Mouse (Mus musculus) retina, adult 2 months (tissue): ENCODE data around the gene Plxnd1.

Experiments used
- DNase-seq: peaks from one replicate; pipeline ENCODE4 v3.0.0-alpha.2; 2012; ENCODE audit warnings: low read depth, low spot score

The Plxnd1 gene

DNA sequence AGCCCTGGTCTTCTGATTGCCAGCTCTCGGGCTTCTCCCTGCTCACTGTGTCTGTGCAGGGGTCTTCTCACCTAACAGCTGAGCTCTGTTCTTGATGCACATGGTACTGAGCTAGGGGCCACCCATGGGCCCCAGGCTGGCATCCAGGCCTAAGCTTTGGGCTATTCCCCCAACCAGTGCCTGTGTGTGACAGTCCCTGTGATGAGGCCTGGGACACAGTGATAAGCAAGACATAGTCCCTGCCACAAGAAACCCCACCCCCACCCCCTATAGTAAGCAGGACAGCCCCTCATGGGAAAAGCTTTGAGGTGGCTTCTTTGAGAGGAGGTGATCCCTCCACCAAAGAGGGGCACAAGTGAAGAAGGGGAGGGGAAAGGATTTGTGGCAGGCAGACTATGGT is 76.2 kb downstream of the Plxnd1 start:
- DNase-seq: no peak

DNA sequence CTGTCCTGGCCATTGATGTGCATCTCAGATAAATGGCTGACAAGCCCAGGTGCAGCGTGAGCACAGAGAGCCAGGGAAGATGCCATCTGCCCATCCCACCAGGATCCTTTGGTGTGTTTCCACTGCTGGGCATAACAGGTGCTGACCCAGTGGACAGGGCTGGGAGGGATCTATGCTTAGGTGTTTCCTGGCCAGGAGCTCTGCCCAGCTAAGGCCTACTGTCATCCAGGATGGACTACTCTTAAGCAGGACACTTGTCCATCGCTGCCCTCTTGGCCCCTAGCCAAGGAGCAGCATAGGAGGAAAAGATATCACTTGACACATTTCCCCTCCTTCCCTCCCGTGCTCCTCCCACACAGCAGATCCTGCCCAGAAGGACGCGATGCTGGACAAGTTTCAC is 78.2 kb downstream of the Plxnd1 start:
- DNase-seq: no peak

- DNase-seq: no peak
These were observed 79.0 kb downstream of the Plxnd1 start for GRCm38 (mm10) chr6:115915601-115916445.

DNA sequence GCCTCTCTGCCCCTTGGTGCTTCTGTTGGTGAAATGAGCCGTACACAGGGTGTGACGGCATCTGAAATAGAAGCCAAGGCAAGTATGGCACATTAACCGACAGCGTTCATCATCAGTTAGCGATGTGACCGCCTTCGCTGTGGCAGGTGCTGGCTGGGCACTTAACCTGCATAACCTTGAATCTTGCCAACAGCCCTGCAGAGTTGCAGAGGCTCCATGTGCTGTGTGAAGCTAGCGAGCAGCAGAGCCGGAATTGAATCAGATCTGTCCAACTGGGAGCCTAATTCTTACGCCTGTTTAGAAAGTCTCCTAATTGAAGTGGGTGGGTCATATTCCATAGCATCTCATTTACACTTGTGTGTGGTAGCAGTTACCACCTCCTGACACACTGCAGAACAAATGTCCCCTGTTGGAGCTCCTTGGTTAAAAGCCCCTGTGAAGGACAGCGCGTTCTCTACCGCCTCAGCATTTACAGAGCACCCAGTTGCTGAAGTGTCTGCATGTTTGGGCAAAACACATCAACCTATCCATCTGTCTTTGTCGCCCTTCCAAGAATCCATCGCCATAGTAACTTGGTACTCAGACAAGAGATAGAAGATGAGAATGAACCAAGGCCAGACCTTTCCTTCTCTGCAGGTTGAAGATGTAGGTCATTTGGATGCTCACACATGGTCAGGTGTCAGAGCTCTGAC is 80.1 kb downstream of the Plxnd1 start:
- DNase-seq: no peak

DNA sequence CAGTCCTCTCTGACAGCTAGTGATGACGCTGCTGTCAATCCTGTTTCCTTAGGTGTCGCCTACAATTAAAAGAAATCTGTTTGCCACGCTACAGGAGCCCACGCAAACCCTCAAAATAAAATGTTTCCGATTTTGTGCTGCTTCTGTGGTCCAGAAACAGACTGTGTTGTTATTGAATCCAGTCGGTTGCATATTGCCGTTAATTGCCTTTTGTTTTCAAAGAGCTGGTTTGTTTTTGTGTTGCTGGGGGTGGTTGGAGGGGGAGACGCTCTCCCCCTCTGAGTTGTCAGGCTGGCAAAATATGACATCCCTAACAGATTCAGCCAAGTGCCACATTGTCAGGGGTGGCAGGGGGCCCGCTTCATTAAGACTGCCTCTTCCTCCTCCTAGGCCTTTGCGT is 81.3 kb downstream of the Plxnd1 start:
- no peak for DNase-seq

- DNase-seq: no peak
These were observed 83.0 kb downstream of the Plxnd1 start for GRCm38 (mm10) chr6:115911763-115912162.

DNA sequence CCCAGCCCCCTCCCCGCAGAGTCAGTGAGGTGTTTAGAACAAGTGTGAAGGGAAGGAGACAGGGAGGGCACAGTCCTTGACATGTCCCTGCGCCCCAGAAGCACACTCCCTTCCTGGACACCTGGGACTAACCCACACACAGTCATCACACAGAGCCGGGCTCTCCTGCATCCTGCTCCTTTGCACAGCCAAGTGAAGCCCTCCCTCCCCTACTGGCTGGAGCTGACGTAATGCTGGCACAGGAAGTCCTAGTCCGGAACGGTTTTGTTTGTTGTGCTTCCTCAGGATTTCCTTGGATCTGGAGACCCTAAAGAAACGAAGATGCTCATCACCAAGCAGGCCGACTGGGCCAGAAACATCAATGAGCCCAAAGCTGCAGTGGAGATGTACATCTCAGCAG is 84.9 kb downstream of the Plxnd1 start:
- DNase-seq: no peak

DNA sequence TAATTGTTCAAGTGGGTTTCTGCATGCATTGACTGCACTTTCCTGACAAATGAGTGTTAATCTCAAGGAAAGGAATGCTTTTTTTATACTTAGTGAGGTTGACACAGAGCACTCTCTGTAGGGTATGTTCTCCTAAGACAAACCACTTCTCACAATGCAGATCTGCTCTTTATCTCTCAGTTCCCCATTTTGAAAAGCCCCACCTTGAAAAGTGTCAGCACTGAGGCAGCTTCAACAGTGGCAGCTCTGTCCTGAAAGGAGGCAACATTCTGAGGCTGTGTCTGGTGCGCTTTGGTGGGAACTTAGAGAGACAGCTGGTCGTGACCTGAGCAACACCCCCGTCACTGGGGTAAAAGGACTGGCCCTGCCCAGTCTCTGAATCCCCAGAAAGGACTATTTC is 85.8 kb downstream of the Plxnd1 start:
- DNase-seq: no peak

DNA sequence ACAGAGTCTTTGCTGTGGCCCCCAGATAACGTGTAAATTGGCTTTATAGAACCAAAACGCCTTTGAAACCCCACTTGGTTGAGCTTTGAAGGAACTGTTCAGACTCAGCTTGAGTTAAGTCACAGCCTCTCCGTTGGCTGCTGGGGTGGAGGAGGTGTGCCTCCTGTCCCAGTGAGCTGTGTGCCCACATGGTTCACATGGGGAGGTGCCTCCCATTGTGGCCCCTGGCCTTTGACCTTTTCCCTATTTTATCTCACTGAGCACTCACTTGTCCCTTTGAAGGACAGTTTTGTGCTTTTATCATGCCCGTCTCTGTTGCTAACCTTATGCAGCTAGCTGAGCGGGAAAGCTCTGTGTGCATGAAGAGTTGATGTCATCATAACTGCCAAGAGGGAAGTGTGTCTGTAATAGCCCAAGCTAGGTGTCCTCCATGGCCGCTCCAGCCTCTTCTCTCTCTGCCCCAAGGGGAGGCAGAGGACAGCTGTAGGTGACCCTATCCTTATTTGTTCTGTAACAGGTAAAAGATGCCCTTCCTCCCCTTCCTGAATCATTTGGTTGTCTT is 86.3 kb downstream of the Plxnd1 start:
- no peak for DNase-seq

DNA sequence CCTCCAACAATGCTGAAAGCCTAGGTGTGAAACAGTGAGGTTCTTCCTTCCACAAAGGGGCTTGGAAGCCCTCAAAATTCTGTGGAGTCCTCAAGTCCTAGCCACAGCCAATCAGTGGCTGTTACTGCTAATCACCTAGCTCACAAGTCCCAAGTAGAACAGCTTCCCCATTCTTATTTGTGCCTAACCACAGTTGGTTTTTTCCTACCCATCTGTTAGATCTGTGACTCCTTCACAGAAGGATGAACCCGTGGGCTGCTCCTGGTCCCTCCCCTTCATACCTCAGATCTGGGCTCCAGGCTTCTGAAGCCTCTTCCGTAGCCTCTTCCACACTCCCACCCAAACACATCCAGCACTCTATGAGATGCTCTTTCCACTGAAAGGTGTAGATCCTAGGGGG is 87.9 kb downstream of the Plxnd1 start:
- DNase-seq: no peak

GRCm38 (mm10) chr6:115906455-115906854 is 88.3 kb downstream of the Plxnd1 start:
- DNase-seq: no peak

DNA sequence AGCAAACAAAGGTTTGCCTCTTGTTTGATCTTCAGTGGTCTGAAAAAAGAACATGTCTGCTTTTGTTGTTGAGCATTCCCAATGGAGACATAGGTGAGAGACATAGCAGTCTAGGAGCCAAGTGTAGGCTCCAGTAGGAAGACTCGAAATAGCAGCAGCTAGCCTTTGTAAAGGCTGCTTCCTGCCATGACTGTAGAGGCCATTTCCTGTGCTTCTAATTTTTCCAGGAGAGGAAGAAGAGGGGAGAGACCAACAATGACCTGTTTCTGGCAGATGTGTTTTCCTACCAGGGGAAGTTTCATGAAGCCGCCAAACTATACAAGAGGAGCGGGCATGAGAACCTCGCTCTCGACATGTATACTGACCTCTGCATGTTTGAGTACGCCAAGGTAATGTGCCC is 89.2 kb downstream of the Plxnd1 start:
- no peak for DNase-seq
